Mouse (Mus musculus): Measurements from ENCODE around the gene Pik3r6. TPM values are rescaled to one million over a fixed set of nuclear protein-coding genes. Genes with fewer than 3 reads are reported as not detected.
A peak's percentile ranks its signal among the peaks of the same experiment; 100 is the strongest.

Pik3r6 gene
- polyA plus RNA-seq, 2 experiments, result 2.2 to 2.9 TPM

DNA sequence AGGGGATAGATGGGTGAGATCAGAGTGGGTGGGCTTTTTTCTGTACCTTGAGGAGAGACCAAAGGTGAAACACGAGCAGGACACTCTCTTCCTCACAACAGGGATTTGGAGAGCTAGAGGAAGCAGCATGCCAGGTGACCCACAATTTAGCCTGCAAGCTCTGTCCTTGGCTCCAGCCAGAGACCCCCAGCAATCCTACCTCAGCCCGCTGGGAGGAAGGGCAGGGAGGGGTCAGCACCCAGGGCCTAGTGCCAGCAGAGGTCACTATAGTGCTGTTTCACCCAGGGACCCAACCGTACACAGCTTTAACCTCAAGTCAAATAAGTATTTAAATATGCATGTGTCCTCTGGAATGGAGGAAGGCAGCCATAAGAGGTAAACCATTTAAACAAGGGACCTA is 83.1 kb downstream of the Pik3r6 start:
- Histone ChIP-seq H3K9ac (ENCODE audit: low read depth, low read length, severe bottlenecking) (no peak overlapping the region), H3K4me1 (ENCODE audit: control insufficient read depth, insufficient read depth, low read length) (0 out of 2 replicates have a peak, but pooled peaks cover under 1% of the 10 kb centered on the region), H3K4me2 (replicated peaks; ENCODE audit: low read depth, low read length, severe bottlenecking) (no peak overlapping the region), H3K36me3 (ENCODE audit: control insufficient read depth, insufficient read depth, low read length) (no peaks in the 10 kb centered on the region), H3K27ac (replicated peaks; ENCODE audit: low read depth, low read length) (no peak overlapping the region), H3K4me3 (replicated peaks; ENCODE audit: low read length) (no peak overlapping the region), H3K27me3 (ENCODE audit: control insufficient read depth, insufficient read depth, low read length) (no peaks in the 10 kb centered on the region), H3K9me3 (ENCODE audit: control insufficient read depth, low read length) (no peaks in the 10 kb centered on the region)
- TF ChIP-seq POLR2A (IDR thresholded peaks at IDR 0.05; ENCODE audit: borderline replicate concordance, extremely low read depth, insufficient read depth, insufficient read length), result no peak
- 10% methylated on average over 3 of the region's 3 CpGs for WGBS
- peak; percentile 48 for DNase-seq (ENCODE audit: low spot score)
- 0 out of 2 replicates have a peak, but pooled peaks have one; percentile 37 for ATAC-seq (ENCODE audit: low FRiP score, low read depth)

DNA sequence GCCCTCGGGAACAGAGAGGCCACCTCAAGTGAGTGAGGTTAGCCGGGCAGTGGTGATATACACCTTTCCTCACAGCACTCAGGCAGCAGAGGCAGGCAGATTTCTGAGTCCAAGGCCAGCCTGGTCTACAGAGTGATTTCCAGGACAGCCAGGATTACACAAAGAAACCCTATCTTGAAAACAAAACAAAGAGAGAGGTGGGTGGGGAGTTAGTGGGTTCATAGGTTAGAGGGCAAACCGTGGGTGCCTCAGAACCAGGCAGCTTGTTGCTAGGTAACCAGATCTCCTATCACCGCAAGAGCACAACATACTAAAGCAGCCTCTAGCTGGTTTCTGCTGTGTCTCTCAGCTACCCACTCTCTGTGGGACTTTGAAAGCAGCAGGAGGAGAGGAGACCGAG is 83.9 kb downstream of the Pik3r6 start, which contains the start of gene Ccdc42:
Gene Ccdc42 (plus strand): TSS at position 301 of the 400 bp plus-strand sequence.
- no peak for TF ChIP-seq POLR2A (IDR thresholded peaks at IDR 0.05; ENCODE audit: borderline replicate concordance, extremely low read depth, insufficient read depth, insufficient read length)
- Histone ChIP-seq H3K4me3 (replicated peaks; ENCODE audit: low read length) (no peak within 1 kb of the TSS), H3K27me3 (ENCODE audit: control insufficient read depth, insufficient read depth, low read length) (no peaks in the 10 kb centered on the region), H3K4me1 (ENCODE audit: control insufficient read depth, insufficient read depth, low read length) (no peaks in the 10 kb centered on the region), H3K9me3 (ENCODE audit: control insufficient read depth, low read length) (no peaks in the 10 kb centered on the region), H3K4me2 (replicated peaks; ENCODE audit: low read depth, low read length, severe bottlenecking) (no peak within 1 kb of the TSS), H3K27ac (replicated peaks; ENCODE audit: low read depth, low read length) (no peak within 1 kb of the TSS), H3K9ac (ENCODE audit: low read depth, low read length, severe bottlenecking) (no peak within 1 kb of the TSS), H3K36me3 (ENCODE audit: control insufficient read depth, insufficient read depth, low read length) (no peaks in the 10 kb centered on the region)
- DNase-seq (ENCODE audit: low spot score), result no peak
- 75% methylated on average over 5 of the region's 5 CpGs for WGBS
- no peak for ATAC-seq (ENCODE audit: low FRiP score, low read depth)

DNA sequence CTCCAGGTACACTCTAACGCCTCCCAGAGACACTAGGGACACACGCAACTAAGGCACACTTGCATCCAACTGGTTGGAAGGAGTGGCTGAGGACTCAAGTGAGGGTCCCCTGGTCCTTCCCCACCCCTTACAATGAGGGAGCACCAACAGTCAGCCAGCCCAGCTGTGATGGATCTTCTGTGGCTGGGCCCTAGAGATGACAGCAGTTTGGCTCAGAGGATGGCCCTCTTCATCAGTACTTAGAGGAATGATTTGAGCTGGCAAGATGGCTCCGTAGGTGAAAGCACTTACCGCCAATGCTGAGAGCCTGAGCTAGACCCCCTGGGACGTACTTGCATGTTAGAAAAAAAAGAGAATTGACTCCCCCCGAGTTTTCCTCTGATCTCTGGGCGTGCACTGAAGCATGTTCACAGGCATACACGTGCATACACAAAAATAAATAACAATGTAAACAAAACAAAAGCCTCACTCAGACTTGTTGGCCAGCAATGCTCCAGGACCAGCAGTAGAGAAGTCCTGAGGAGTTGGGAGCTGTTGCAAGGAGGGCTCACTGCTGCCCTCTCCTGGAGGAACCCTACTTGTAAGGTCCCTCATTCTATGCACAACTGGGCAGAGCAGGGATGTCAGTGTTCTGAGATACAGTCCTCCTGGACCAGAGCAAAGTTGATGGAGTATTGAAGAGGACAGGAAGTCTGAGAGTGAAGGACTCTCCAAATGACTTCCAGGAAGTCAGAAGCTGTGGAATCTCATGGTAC is 86.4 kb downstream of the Pik3r6 start:
- Histone ChIP-seq H3K4me2 (replicated peaks; ENCODE audit: low read depth, low read length, severe bottlenecking) (no peak overlapping the region), H3K36me3 (ENCODE audit: control insufficient read depth, insufficient read depth, low read length) (no peaks in the 10 kb centered on the region), H3K4me1 (ENCODE audit: control insufficient read depth, insufficient read depth, low read length) (no peaks in the 10 kb centered on the region), H3K27me3 (ENCODE audit: control insufficient read depth, insufficient read depth, low read length) (no peaks in the 10 kb centered on the region), H3K27ac (replicated peaks; ENCODE audit: low read depth, low read length) (no peak overlapping the region), H3K4me3 (replicated peaks; ENCODE audit: low read length) (no peak overlapping the region), H3K9ac (ENCODE audit: low read depth, low read length, severe bottlenecking) (no peak overlapping the region), H3K9me3 (ENCODE audit: control insufficient read depth, low read length) (no peaks in the 10 kb centered on the region)
- 71% methylated on average over 8 of the region's 8 CpGs for WGBS
- ATAC-seq (ENCODE audit: low FRiP score, low read depth) (no peak), DNase-seq (ENCODE audit: low spot score) (peak; percentile 69)
- no peak for TF ChIP-seq POLR2A (IDR thresholded peaks at IDR 0.05; ENCODE audit: borderline replicate concordance, extremely low read depth, insufficient read depth, insufficient read length)

DNA sequence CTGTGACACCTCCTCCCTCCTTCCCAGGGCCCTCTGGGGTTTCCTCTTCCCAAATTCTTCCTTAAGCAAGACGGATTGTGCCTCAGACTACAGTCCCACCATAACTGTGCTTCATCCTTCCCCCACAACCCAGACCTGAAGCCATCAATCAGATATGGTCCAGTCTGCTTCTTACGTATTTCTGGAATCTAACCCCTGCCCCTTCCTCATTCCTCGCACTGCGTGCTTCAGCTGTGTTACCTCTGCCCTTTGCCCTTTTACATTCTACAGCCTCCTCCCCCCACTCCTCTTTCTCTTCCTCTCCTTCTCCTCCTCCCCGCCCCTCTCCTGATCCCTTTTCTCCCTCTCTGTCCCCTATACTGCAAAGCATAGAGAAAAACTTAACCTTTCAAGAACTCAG is 88.9 kb downstream of the Pik3r6 start:
- no peaks in the 10 kb centered on the region for H3K4me1 ChIP-seq (ENCODE audit: control insufficient read depth, insufficient read depth, low read length)
- no peak for TF ChIP-seq POLR2A (IDR thresholded peaks at IDR 0.05; ENCODE audit: borderline replicate concordance, extremely low read depth, insufficient read depth, insufficient read length)
- H3K27me3 ChIP-seq (ENCODE audit: control insufficient read depth, insufficient read depth, low read length), result no peaks in the 10 kb centered on the region
- WGBS, result 31% methylated on average over 5 of the region's 5 CpGs
- no peaks in the 10 kb centered on the region for H3K36me3 ChIP-seq (ENCODE audit: control insufficient read depth, insufficient read depth, low read length)
- no peak overlapping the region for H3K27ac ChIP-seq (replicated peaks; ENCODE audit: low read depth, low read length)
- H3K9ac ChIP-seq (ENCODE audit: low read depth, low read length, severe bottlenecking), result no peak overlapping the region
- ATAC-seq (ENCODE audit: low FRiP score, low read depth) (no peak), DNase-seq (ENCODE audit: low spot score) (no peak)
- H3K9me3 ChIP-seq (ENCODE audit: control insufficient read depth, low read length), result no peaks in the 10 kb centered on the region
- no peak overlapping the region for H3K4me2 ChIP-seq (replicated peaks; ENCODE audit: low read depth, low read length, severe bottlenecking)
- H3K4me3 ChIP-seq (replicated peaks; ENCODE audit: low read length), result no peak overlapping the region

DNA sequence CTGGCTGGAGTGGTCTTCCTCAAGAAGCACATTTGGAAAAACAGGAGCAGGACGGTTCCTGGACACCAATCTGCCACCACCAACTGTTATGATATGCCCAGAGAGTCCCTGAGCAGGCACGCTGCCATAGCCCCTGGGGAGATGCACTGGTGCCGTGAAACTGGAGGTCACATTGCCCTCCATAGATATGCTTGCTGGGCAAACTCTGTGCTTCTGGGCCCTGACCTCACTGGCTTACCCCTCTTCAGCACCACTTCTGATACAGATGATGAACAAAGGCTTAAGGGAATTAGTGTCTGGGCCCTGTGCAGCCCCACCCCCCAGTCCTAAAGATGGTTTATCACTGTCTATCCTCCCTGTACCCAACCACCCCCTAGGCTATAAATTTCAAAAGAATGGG is 90.4 kb downstream of the Pik3r6 start:
- Histone ChIP-seq H3K9ac (ENCODE audit: low read depth, low read length, severe bottlenecking) (no peak overlapping the region), H3K27ac (replicated peaks; ENCODE audit: low read depth, low read length) (no peak overlapping the region)
- 49% methylated on average over 3 of the region's 3 CpGs for WGBS

More for the DNA sequence above, 90.4 kb downstream of the Pik3r6 start:
- H3K4me3 ChIP-seq (replicated peaks; ENCODE audit: low read length), result no peak overlapping the region
- H3K9me3 ChIP-seq (ENCODE audit: control insufficient read depth, low read length), result no peaks in the 10 kb centered on the region
- no peak for ATAC-seq (ENCODE audit: low FRiP score, low read depth)
- no peaks in the 10 kb centered on the region for H3K4me1 ChIP-seq (ENCODE audit: control insufficient read depth, insufficient read depth, low read length)
- no peak for DNase-seq (ENCODE audit: low spot score)
- no peak for TF ChIP-seq POLR2A (IDR thresholded peaks at IDR 0.05; ENCODE audit: borderline replicate concordance, extremely low read depth, insufficient read depth, insufficient read length)
- H3K4me2 ChIP-seq (replicated peaks; ENCODE audit: low read depth, low read length, severe bottlenecking), result no peak overlapping the region
- H3K27me3 ChIP-seq (ENCODE audit: control insufficient read depth, insufficient read depth, low read length), result no peaks in the 10 kb centered on the region
- no peaks in the 10 kb centered on the region for H3K36me3 ChIP-seq (ENCODE audit: control insufficient read depth, insufficient read depth, low read length)

Data from limb, embryonic 14.5 days (tissue).